9 mouse cellular contexts compared by ENCODE assay signal in genomic region chr10:7213066-7213630, GRCm38 (mm10). TPM values are rescaled to one million over a fixed set of nuclear protein-coding genes. Genes with fewer than 3 reads are reported as not detected.
DNase-seq lines count a peak whose midpoint lies in the region; ATAC-seq and TF ChIP-seq lines count a peak whose summit lies in the region.
"Had no signal": no experiment of that assay in that cellular context is flagged by ENCODE, and none has a peak within 500 bp of the region (broad histone marks: within the 10 kb centered on the region; RNA-seq: fewer than 3 reads in every experiment).

No protein-coding gene starts in this region.

- ATAC-seq in embryonic facial prominence, embryonic 14.5 days (ENCODE audit: low read depth) = no peak
- no peak for ATAC-seq in neural tube, embryonic 14.5 days (ENCODE audit: low read depth)

- peaks cover 21% of the 10 kb centered on the region for H3K4me1 ChIP-seq in embryonic facial prominence, embryonic 14.5 days (ENCODE audit: control insufficient read depth, insufficient read depth, low read length)
- peaks cover 44% of the 10 kb centered on the region for H3K4me1 ChIP-seq in limb, embryonic 10.5 days
- H3K4me1 ChIP-seq in neural tube, embryonic 14.5 days (ENCODE audit: control insufficient read depth, insufficient read depth, low read length) = no peaks in the 10 kb centered on the region

- peak overlapping the region; percentile 90 for H3K4me2 ChIP-seq in embryonic facial prominence, embryonic 14.5 days (ENCODE audit: low read depth, low read length)
- H3K4me2 ChIP-seq in neural tube, embryonic 14.5 days (ENCODE audit: low read depth, low read length) = peak overlapping the region; percentile 98

- peak overlapping the region; percentile 76 for H3K4me3 ChIP-seq in left cerebral cortex, adult 2 months
- H3K4me3 ChIP-seq in embryonic facial prominence, embryonic 14.5 days (ENCODE audit: low read depth, low read length) = peak overlapping the region; percentile 68
- H3K4me3 ChIP-seq in limb, embryonic 10.5 days = peak overlapping the region; percentile 84
- H3K4me3 ChIP-seq in neural tube, embryonic 14.5 days (ENCODE audit: low read depth, low read length) = no peak overlapping the region; the same call in 1 of the 2 replicates

- no peaks in the 10 kb centered on the region for H3K27me3 ChIP-seq in embryonic facial prominence, embryonic 14.5 days (replicated peaks; ENCODE audit: control insufficient read depth, insufficient read depth, low read length)
- no peaks in the 10 kb centered on the region for H3K27me3 ChIP-seq in limb, embryonic 10.5 days (ENCODE audit: low read depth, poor library complexity, severe bottlenecking)
- no peaks in the 10 kb centered on the region; the same call in 1 of the 2 replicates for H3K27me3 ChIP-seq in neural tube, embryonic 14.5 days (ENCODE audit: control insufficient read depth, insufficient read depth, low read length)

- H3K9ac ChIP-seq in embryonic facial prominence, embryonic 14.5 days (ENCODE audit: low read depth, low read length) = peak overlapping the region; percentile 85; the same call in 1 of the 2 replicates
- no peak overlapping the region; the same call in 1 of the 2 replicates for H3K9ac ChIP-seq in neural tube, embryonic 14.5 days (replicated peaks; ENCODE audit: low read depth, low read length)

- DNase-seq in left cerebral cortex, adult 2 months (ENCODE audit: extremely low spot score in 1 of 2, low spot score in 2 of 2) = no peak
- DNase-seq in left cerebral cortex, adult 8-10 months (ENCODE audit: low spot score in 2 of 2) = no peak
- no peak for DNase-seq in embryonic facial prominence, embryonic 14.5 days (ENCODE audit: low spot score)
- DNase-seq in limb, embryonic 10.5 days (ENCODE audit: low spot score) = no peak
- no peak for DNase-seq in spleen, postnatal 14 days (ENCODE audit: low spot score in 2 of 2)
- no peak for DNase-seq in cerebellum, adult 9-10 months
- DNase-seq in cerebellum, postnatal 10 days = no peak
- DNase-seq: layer of hippocampus, postnatal 36 days had no signal

- no peak for TF ChIP-seq CTCF in left cerebral cortex, adult 2 months (IDR thresholded peaks at IDR 0.05)

- intact Hi-C loops in left cerebral cortex, adult 2 months (cut with DNase I) = loop anchor here (5.0 kb wide), 2 partner anchors 101 to 449 kb away; no protein-coding TSS in a partner anchor

- H3K36me3 ChIP-seq in embryonic facial prominence, embryonic 14.5 days (ENCODE audit: control insufficient read depth, insufficient read depth, low read length) = no peaks in the 10 kb centered on the region
- H3K36me3 ChIP-seq in limb, embryonic 10.5 days = 0 out of 2 replicates have a peak, but pooled peaks cover 8% of the 10 kb centered on the region
- no peaks in the 10 kb centered on the region for H3K36me3 ChIP-seq in neural tube, embryonic 14.5 days (ENCODE audit: control insufficient read depth, insufficient read depth, low read length)

- no peaks in the 10 kb centered on the region for H3K9me3 ChIP-seq in embryonic facial prominence, embryonic 14.5 days (ENCODE audit: control insufficient read depth, low read length)
- no peaks in the 10 kb centered on the region for H3K9me3 ChIP-seq in limb, embryonic 10.5 days (replicated peaks)
- no peaks in the 10 kb centered on the region for H3K9me3 ChIP-seq in neural tube, embryonic 14.5 days (ENCODE audit: control insufficient read depth, low read length)

- 17% methylated on average over 10 of the region's 10 CpGs for WGBS in embryonic facial prominence, embryonic 14.5 days
- 32% methylated on average over 10 of the region's 10 CpGs for WGBS in limb, embryonic 10.5 days
- WGBS in neural tube, embryonic 14.5 days = 68% methylated on average over 10 of the region's 10 CpGs

- no peak overlapping the region for H3K27ac ChIP-seq in left cerebral cortex, adult 2 months
- H3K27ac ChIP-seq in embryonic facial prominence, embryonic 14.5 days (replicated peaks; ENCODE audit: low read depth, low read length) = peak overlapping the region; percentile 90; the same call in 1 of the 2 replicates
- no peak overlapping the region for H3K27ac ChIP-seq in limb, embryonic 10.5 days
- no peak overlapping the region for H3K27ac ChIP-seq in neural tube, embryonic 14.5 days (ENCODE audit: low read depth, low read length)

RNA-seq across cellular contexts. Expression of gene Cnksr3, which starts 1.1 kb away (rescaled TPM):
- total RNA-seq in left cerebral cortex, adult 2 months (2021) = 1 to 10 TPM; 3.9 to 5.2 TPM
- 1 to 10 TPM; 4.1 to 5.2 (median 4.6) TPM for total RNA-seq in left cerebral cortex, adult 8-10 months (2022)
- 10.4 and 10.8 TPM in 2 replicates for polyA plus RNA-seq in embryonic facial prominence, embryonic 14.5 days (2014; fragmentation: Nextera tagmentation; extraction: Ambion mirVana)
- polyA plus RNA-seq in limb, embryonic 10.5 days (2016; fragmentation: Nextera tagmentation; extraction: Ambion mirVana) = 9.6 and 11.4 TPM in 2 replicates
- 1.0 and 2.2 TPM in 2 replicates for polyA plus RNA-seq in neural tube, embryonic 14.5 days (2014; fragmentation: Nextera tagmentation; extraction: Ambion mirVana)
